Mouse (Mus musculus) bone marrow macrophage, adult 2 months (primary cell): ENCODE data around the gene Jdp2. TPM values are rescaled to one million over a fixed set of nuclear protein-coding genes. Genes with fewer than 3 reads are reported as not detected.

Experiments used
- H3K27ac ChIP-seq: 2 replicates; pipeline ENCODE4 v1.5.1; 2012; ENCODE audit warnings: low read depth, low read length; ENCODE audit not compliant: insufficient read depth
- H3K4me1 ChIP-seq: 2 replicates; pipeline ENCODE4 v1.6.1; 2012; ENCODE audit warnings: low read length; ENCODE audit not compliant: control insufficient read depth, insufficient read depth
- H3K4me3 ChIP-seq: 2 replicates; pipeline ENCODE4 v1.5.1; 2012; ENCODE audit warnings: mild to moderate bottlenecking, low read length, moderate library complexity; ENCODE audit not compliant: insufficient read depth
- CTCF ChIP-seq: IDR thresholded peaks from 2 replicates; pipeline ENCODE4 v1.5.1; 2012; ENCODE audit warnings: low read depth, mild to moderate bottlenecking, low read length, moderate library complexity
- POLR2A ChIP-seq: IDR thresholded peaks from 2 replicates; pipeline ENCODE4 v1.6.1; 2012; ENCODE audit warnings: mild to moderate bottlenecking, low read depth, low read length, borderline replicate concordance
- polyA plus RNA-seq: library from polyadenylated mRNA; stranded (reverse); fragments of >200 nt; gene quantifications from 2 replicates; pipeline ENCODE4 v1.2.4, GENCODE M21; 2012; ENCODE audit not compliant: missing spikeins, insufficient read depth, insufficient read length

Gene Jdp2
- polyA plus RNA-seq, 1 experiment = 9.5 TPM

DNA sequence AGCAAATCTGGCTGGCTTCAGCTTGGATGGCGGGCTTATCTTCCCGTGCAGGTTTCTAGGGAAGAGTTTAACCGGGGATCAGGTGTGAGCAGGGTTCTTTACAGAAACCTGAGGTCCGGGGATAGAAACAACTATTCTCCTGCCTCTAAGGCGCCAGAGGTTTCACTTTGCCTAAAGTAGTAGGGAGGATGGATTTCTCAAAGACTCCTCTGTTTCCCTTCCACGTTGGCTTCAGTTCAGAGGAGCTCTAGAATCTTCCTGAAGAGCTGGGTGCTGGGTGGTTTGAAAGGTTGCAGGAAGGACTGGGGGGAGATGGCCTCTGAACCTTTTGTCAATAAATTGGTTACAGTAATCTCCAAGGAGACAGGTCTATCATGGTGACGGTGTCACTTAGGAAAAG, 1.8 kb downstream of the Jdp2 start:
- Histone ChIP-seq H3K27ac (no peak overlapping the region), H3K4me3 (no peak overlapping the region), H3K4me1 (peaks cover 67% of the 10 kb centered on the region)
- TF ChIP-seq POLR2A (no peak), CTCF (no peak)

- no peak for TF ChIP-seq POLR2A
- no peak for TF ChIP-seq CTCF
- H3K27ac ChIP-seq = no peak overlapping the region
- H3K4me1 ChIP-seq = peaks cover 64% of the 10 kb centered on the region
- no peak overlapping the region for H3K4me3 ChIP-seq
Observed at GRCm38 (mm10) chr12:85601531-85601930, 2.7 kb downstream of the Jdp2 start.

GRCm38 (mm10) chr12:85602153-85602552, 3.3 kb downstream of the Jdp2 start:
- Histone ChIP-seq H3K4me3 (no peak overlapping the region), H3K4me1 (peaks cover 66% of the 10 kb centered on the region), H3K27ac (no peak overlapping the region)
- TF ChIP-seq CTCF (no peak), POLR2A (no peak)

DNA sequence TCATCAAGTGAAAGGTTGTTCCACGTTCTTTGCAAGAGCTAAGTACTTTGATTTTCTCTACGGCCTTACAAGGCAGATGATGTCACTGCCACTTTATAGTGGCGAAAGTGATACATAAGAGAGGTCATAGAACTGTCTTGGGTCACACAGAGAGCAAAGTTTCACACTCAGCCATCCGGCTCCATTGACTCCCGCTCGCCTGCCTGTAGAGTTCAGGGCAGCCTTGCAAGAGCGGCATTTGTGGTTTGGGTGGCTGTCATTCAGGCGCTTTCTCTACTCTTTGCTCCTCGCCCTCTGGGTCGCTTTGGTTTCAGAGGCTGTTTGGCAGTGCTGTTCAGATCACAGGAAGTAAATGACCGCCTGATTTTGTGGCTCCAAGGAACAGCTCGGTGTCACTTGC, 4.0 kb downstream of the Jdp2 start:
- TF ChIP-seq POLR2A (no peak), CTCF (no peak)
- H3K4me3 ChIP-seq = no peak overlapping the region
- peaks cover 63% of the 10 kb centered on the region for H3K4me1 ChIP-seq
- H3K27ac ChIP-seq = no peak overlapping the region

- Histone ChIP-seq H3K27ac (no peak overlapping the region), H3K4me3 (no peak overlapping the region), H3K4me1 (peaks cover 70% of the 10 kb centered on the region)
- TF ChIP-seq POLR2A = no peak
- no peak for TF ChIP-seq CTCF
Observed at GRCm38 (mm10) chr12:85603767-85604166, 4.9 kb downstream of the Jdp2 start.

- TF ChIP-seq POLR2A (no peak), CTCF (no peak)
- Histone ChIP-seq H3K4me1 (peaks cover 73% of the 10 kb centered on the region), H3K27ac (peak overlapping the region; percentile 25), H3K4me3 (no peak overlapping the region)
Observed at GRCm38 (mm10) chr12:85604301-85604998, 5.6 kb downstream of the Jdp2 start.

DNA sequence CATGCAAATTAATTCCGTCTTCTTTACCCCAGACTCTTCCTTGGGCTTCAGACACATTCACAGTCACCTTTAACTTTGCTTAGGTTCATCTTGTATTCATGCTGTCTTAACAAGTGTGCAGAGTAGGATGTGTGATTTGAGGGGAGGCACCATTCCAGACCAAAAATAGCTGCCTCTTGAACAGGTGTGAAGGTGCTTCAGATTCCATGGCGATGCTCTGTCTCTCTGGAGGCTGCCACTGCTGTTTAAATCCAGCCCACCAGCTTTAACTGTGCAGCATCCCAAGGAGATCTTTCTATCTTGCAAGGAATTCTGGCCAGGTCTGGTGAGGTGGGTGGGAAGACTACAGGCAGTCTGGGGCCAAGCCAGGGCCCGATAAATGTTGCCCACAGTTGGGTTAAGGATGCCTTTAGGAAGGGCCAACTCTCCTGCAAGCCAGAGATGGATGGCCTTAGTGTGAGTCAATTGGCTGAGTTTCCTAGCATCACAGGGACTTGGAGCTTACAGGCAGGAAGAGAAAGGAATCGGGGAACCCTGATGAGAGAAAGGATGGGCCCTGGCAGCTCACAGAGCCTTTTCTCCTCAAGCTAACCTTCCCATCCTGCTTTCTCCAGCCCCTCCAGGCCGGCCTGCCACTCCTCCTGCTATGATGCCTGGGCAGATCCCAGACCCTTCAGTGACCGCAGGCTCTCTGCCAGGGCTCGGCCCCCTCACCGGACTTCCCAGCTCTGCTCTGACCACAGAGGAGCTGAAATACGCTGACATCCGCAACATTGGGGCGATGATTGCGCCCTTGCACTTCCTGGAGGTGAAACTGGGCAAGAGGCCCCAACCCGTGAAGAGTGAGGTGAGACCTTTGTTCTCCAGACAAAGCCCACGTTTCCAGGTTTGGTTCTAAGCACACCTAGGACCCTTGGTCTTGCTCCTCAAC, 9.0 kb downstream of the Jdp2 start:
- H3K4me1 ChIP-seq = peaks cover 51% of the 10 kb centered on the region
- H3K4me3 ChIP-seq = no peak overlapping the region
- TF ChIP-seq CTCF = no peak
- TF ChIP-seq POLR2A = no peak
- no peak overlapping the region for H3K27ac ChIP-seq

DNA sequence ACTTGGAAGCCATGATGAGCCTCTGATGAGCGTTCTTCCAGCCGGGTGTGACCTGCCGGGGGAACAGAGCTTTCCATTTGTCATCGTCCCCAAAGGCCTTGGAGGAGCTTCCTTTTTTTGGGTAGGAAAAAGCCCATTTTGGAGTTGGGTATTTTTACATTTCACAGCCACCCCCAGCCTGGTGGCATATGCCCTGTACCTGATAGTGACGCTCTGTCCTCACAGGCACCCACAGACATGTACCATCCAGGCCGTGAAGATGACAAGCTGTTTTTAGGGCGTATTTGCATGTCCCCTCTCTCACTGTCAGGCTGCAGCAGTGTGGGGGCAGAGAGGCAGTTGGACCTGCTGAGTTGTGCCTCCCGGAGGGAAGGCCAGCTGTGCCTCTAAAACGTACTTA, 11.3 kb downstream of the Jdp2 start:
- no peak overlapping the region for H3K27ac ChIP-seq
- TF ChIP-seq CTCF (no peak), POLR2A (no peak)
- H3K4me3 ChIP-seq = no peak overlapping the region
- peaks cover 28% of the 10 kb centered on the region for H3K4me1 ChIP-seq

- TF ChIP-seq CTCF (no peak), POLR2A (no peak)
- no peak overlapping the region for H3K27ac ChIP-seq
- H3K4me3 ChIP-seq = no peak overlapping the region
- peaks cover 9% of the 10 kb centered on the region for H3K4me1 ChIP-seq
Observed at GRCm38 (mm10) chr12:85614090-85614489, 15.3 kb downstream of the Jdp2 start.

GRCm38 (mm10) chr12:85615486-85615885, 16.7 kb downstream of the Jdp2 start:
- Histone ChIP-seq H3K4me1 (peaks cover 3% of the 10 kb centered on the region; the same call in 1 of the 2 replicates), H3K27ac (no peak overlapping the region), H3K4me3 (no peak overlapping the region)
- TF ChIP-seq POLR2A (no peak), CTCF (no peak)
